Mouse (Mus musculus): Measurements from ENCODE around the gene Chrna10. TPM values are rescaled to one million over a fixed set of nuclear protein-coding genes. Genes with fewer than 3 reads are reported as not detected.

Chrna10 gene
- polyA plus RNA-seq, 1 experiment from 2014 or later, result not detected

DNA sequence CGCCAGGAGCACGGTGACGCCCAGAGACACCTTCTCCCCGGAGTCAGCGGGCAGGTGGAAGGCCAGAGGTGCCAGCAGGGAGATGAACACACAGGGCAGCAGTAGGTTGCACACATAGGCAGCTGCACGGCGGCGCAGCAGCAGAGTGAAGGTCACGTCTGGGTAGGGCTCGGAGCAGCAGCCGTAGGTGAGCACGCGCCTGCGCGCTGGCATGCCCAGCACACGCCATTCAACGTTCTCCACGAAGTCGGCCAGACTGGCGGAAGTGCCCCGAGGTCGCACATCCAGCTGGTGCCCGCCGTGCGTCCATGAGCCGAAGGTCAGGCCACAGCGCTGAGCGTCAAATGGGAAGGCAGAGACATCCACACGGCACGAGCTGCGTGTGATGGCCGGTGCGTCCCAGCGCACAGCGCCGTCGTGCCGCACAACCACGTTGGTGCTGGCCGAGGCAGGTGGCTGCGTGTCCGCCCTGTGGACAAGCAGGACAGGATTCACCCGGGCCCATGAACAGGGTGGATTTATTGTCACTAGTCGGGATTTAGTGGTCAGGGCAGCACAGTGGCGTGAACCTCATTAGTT lies 3.4 kb downstream of the Chrna10 start:
- Histone ChIP-seq H3K4me2 (no peak overlapping the region), H3K36me3 (ENCODE audit: insufficient read depth) (peaks cover 3% of the 10 kb centered on the region; the same call in 1 of the 2 replicates), H3K4me3 (ENCODE audit: low read depth, low read length) (no peak overlapping the region), H3K9ac (no peak overlapping the region), H3K27ac (ENCODE audit: low read depth) (no peak overlapping the region), H3K27me3 (ENCODE audit: insufficient read depth, low read length) (no peaks in the 10 kb centered on the region), H3K9me3 (ENCODE audit: low read depth, low read length) (no peaks in the 10 kb centered on the region), H3K4me1 (ENCODE audit: insufficient read depth) (no peaks in the 10 kb centered on the region)
- WGBS, result 63% methylated on average over 45 of the region's 45 CpGs
- DNase-seq, result no peak
- TF ChIP-seq CTCF (IDR thresholded peaks at IDR 0.05; ENCODE audit: low read depth), result no peak
- ATAC-seq (ENCODE audit: insufficient read depth), result no peak

DNA sequence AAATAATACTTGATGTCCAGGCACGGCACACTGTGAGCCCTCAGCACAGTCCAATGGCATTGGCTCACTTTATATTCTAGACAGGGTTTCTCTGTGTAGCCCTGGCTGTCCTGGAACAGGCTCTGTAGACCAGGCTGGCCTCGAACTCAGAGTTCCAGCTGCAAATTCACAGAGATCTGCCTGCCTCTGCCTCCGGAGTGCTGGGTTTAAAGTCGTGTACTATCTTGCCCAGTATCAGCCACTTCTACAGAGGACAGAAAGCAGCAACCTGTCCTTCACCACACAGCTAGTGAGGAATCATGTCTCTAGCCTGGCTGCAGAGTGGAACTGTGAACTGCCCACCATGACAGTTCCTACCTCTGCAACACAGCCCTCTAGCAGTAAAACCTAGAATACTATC lies 6.9 kb downstream of the Chrna10 start:
- no peaks in the 10 kb centered on the region for H3K27me3 ChIP-seq (ENCODE audit: insufficient read depth, low read length)
- peaks cover 4% of the 10 kb centered on the region; the same call in 1 of the 2 replicates for H3K4me1 ChIP-seq (ENCODE audit: insufficient read depth)
- no peak for DNase-seq
- no peak overlapping the region for H3K4me2 ChIP-seq
- H3K36me3 ChIP-seq (ENCODE audit: insufficient read depth), result no peaks in the 10 kb centered on the region
- no peak for TF ChIP-seq CTCF (IDR thresholded peaks at IDR 0.05; ENCODE audit: low read depth)
- WGBS, result 79% methylated on average over 4 of the region's 4 CpGs
- no peak overlapping the region for H3K9ac ChIP-seq
- H3K9me3 ChIP-seq (ENCODE audit: low read depth, low read length), result no peaks in the 10 kb centered on the region
- no peak overlapping the region for H3K27ac ChIP-seq (ENCODE audit: low read depth)
- ATAC-seq (ENCODE audit: insufficient read depth), result no peak
- H3K4me3 ChIP-seq (ENCODE audit: low read depth, low read length), result no peak overlapping the region

DNA sequence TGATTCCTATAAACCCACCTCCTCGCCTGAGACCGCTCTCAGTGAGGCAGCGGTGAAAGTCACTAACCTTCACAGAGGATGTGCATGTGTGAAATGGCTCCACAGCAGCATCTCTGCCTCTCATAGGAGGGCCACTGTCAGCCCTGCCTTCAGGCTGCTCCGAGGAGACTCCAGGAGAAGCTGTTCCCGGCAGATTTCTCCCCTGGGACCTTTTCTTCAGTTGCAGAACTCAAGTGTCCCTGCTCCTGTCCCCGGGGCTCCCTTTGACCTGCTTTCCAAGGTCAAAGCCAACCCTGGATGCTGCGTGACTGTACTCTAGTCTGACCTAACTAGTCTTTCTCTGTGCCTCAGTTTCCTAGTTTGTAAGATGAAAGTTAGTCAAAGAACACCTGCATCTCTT lies 7.5 kb downstream of the Chrna10 start, which contains the start of gene Art5:
Gene Art5, minus strand, starts transcription at position 319 of the 400 bp plus-strand sequence.
- Histone ChIP-seq H3K9ac (no peak within 1 kb of the TSS), H3K27me3 (ENCODE audit: insufficient read depth, low read length) (no peaks in the 10 kb centered on the region), H3K9me3 (ENCODE audit: low read depth, low read length) (no peaks in the 10 kb centered on the region), H3K27ac (ENCODE audit: low read depth) (no peak within 1 kb of the TSS), H3K4me3 (ENCODE audit: low read depth, low read length) (no peak within 1 kb of the TSS), H3K4me1 (ENCODE audit: insufficient read depth) (peaks cover 4% of the 10 kb centered on the region; the same call in 1 of the 2 replicates), H3K36me3 (ENCODE audit: insufficient read depth) (no peaks in the 10 kb centered on the region), H3K4me2 (no peak within 1 kb of the TSS)
- 68% methylated on average over 7 of the region's 7 CpGs for WGBS
- ATAC-seq (ENCODE audit: insufficient read depth) (no peak), DNase-seq (no peak)
- TF ChIP-seq CTCF (IDR thresholded peaks at IDR 0.05; ENCODE audit: low read depth), result no peak

DNA sequence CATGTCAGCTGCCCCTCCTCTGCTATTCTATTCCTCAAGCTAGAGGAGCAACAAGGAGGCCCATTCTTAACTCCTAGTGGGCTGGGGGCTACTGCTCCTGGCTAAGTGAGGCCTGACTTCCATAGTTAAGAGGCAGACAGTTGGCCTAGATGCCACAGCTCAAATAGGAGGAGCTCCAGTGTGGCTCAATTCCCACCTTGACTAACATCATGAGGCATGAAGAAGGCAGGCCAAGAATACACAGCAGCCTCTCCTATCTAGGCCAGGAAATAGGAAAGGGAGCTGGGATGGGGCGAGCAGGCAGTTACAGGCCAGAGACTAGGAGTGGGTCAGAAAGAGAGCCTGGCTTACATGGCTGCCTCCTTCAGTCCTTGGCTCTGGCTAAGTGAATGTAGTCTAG lies 8.4 kb downstream of the Chrna10 start:
- Histone ChIP-seq H3K27ac (ENCODE audit: low read depth) (no peak overlapping the region), H3K4me3 (ENCODE audit: low read depth, low read length) (no peak overlapping the region), H3K27me3 (ENCODE audit: insufficient read depth, low read length) (no peaks in the 10 kb centered on the region), H3K4me1 (ENCODE audit: insufficient read depth) (peaks cover 4% of the 10 kb centered on the region; the same call in 1 of the 2 replicates), H3K9ac (no peak overlapping the region), H3K9me3 (ENCODE audit: low read depth, low read length) (no peaks in the 10 kb centered on the region), H3K4me2 (no peak overlapping the region), H3K36me3 (ENCODE audit: insufficient read depth) (no peaks in the 10 kb centered on the region)
- ATAC-seq (ENCODE audit: insufficient read depth), result no peak
- no peak for TF ChIP-seq CTCF (IDR thresholded peaks at IDR 0.05; ENCODE audit: low read depth)
- DNase-seq, result no peak
- WGBS, result 92% methylated on average over 1 of the region's 1 CpGs

DNA sequence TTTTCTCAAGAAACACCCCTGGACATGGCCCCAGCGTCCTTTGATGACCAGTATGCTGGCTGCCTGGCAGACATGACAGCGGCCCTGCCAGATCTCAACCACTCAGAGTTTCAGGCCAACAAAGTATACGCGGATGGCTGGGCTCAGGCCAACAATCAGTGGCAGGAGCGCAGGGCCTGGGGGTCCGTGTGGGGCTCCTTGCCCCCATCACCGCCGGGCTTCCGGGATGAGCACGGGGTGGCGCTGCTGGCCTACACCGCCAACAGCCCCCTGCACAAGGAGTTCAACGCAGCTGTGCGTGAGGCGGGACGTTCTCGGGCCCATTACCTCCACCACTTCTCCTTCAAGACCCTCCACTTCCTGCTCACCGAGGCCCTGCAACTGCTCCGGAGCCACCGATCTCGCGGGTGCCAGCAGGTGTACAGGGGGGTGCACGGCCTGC lies 9.9 kb downstream of the Chrna10 start:
- ATAC-seq (ENCODE audit: insufficient read depth), result peak; percentile 12; the same call in 1 of the 2 replicates
- H3K9ac ChIP-seq, result peak overlapping the region; percentile 46
- H3K36me3 ChIP-seq (ENCODE audit: insufficient read depth), result no peaks in the 10 kb centered on the region
- peaks cover 4% of the 10 kb centered on the region; the same call in 1 of the 2 replicates for H3K4me1 ChIP-seq (ENCODE audit: insufficient read depth)
- peak; percentile 57 for DNase-seq
- WGBS, result 9% methylated on average over 23 of the region's 23 CpGs
- H3K27me3 ChIP-seq (ENCODE audit: insufficient read depth, low read length), result no peaks in the 10 kb centered on the region
- no peak overlapping the region for H3K27ac ChIP-seq (ENCODE audit: low read depth)
- H3K4me3 ChIP-seq (ENCODE audit: low read depth, low read length), result peak overlapping the region; percentile 27
- TF ChIP-seq CTCF (IDR thresholded peaks at IDR 0.05; ENCODE audit: low read depth), result 0 out of 2 replicates have a peak, but pooled peaks have one; percentile 13
- peak overlapping the region; percentile 64 for H3K4me2 ChIP-seq
- H3K9me3 ChIP-seq (ENCODE audit: low read depth, low read length), result no peaks in the 10 kb centered on the region

DNA sequence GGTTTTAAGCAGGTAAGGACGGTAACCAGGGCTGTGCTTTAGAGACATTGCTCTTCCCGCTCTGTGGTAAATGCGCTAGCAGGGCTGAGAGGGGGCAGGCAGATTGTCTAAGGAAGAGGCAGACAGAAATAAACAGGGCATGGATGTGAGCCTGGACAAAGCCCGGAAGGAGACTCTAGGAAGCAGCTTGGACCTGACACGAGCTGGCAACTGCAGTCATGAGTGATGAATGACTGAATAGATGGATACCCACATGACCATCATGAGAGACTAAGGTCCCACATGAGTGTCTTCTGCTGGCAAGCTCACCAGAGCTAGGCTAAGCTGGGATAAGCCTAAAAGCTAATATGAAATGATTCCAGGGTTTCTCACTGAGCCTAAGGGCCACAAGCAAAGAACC lies 12.5 kb downstream of the Chrna10 start:
- Histone ChIP-seq H3K4me2 (no peak overlapping the region), H3K36me3 (ENCODE audit: insufficient read depth) (no peaks in the 10 kb centered on the region), H3K9ac (no peak overlapping the region), H3K4me1 (ENCODE audit: insufficient read depth) (peaks cover 12% of the 10 kb centered on the region), H3K27ac (ENCODE audit: low read depth) (no peak overlapping the region), H3K27me3 (ENCODE audit: insufficient read depth, low read length) (no peaks in the 10 kb centered on the region), H3K4me3 (ENCODE audit: low read depth, low read length) (no peak overlapping the region), H3K9me3 (ENCODE audit: low read depth, low read length) (no peaks in the 10 kb centered on the region)
- ATAC-seq (ENCODE audit: insufficient read depth) (no peak), DNase-seq (peak; percentile 40)
- no peak for TF ChIP-seq CTCF (IDR thresholded peaks at IDR 0.05; ENCODE audit: low read depth)
- WGBS, result 56% methylated on average over 5 of the region's 5 CpGs

DNA sequence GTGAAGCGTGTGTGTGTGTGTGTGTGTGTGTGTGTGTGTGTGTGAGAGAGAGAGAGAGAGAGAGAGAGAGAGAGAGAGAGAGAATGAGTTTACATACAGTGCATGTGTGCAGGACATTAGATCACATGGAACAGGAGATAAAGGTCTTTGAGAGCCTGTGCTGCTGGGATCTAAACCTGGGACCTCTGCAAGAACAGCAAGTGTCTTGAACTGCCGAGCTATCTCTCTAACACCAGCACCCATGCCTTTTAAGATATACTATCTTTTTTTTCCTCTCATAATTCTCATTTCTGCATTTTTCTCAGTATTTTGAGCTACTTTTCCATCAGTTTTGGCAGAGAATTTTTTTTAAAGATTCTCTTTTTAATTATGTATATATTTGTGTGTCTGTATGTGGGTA lies 13.1 kb downstream of the Chrna10 start:
- DNase-seq, result no peak
- no peaks in the 10 kb centered on the region for H3K9me3 ChIP-seq (ENCODE audit: low read depth, low read length)
- no peaks in the 10 kb centered on the region for H3K36me3 ChIP-seq (ENCODE audit: insufficient read depth)
- H3K4me1 ChIP-seq (ENCODE audit: insufficient read depth), result peaks cover 12% of the 10 kb centered on the region
- no peak overlapping the region for H3K27ac ChIP-seq (ENCODE audit: low read depth)
- no peak overlapping the region for H3K4me2 ChIP-seq
- no peak overlapping the region for H3K9ac ChIP-seq
- no peak for TF ChIP-seq CTCF (IDR thresholded peaks at IDR 0.05; ENCODE audit: low read depth)
- ATAC-seq (ENCODE audit: insufficient read depth), result no peak
- 63% methylated on average over 2 of the region's 2 CpGs for WGBS
- no peaks in the 10 kb centered on the region for H3K27me3 ChIP-seq (ENCODE audit: insufficient read depth, low read length)
- H3K4me3 ChIP-seq (ENCODE audit: low read depth, low read length), result no peak overlapping the region
